Mouse (Mus musculus) spleen, adult 2 months (tissue): ENCODE results near the gene Tspo2.

Experiments
- CTCF ChIP-seq: fragments of 200-500 bp; IDR thresholded peaks from 2 replicates; pipeline ENCODE4 v1.5.1; 2011; ENCODE audit warnings: mild to moderate bottlenecking, inconsistent platforms; ENCODE audit not compliant: insufficient read depth, insufficient read length, insufficient replicate concordance; ENCODE audit errors: extremely low read depth
- POLR2A ChIP-seq: fragments of 200-500 bp; IDR thresholded peaks from 2 replicates; pipeline ENCODE4 v1.6.1; 2011; ENCODE audit warnings: low read depth, low read length, inconsistent platforms

DNA sequence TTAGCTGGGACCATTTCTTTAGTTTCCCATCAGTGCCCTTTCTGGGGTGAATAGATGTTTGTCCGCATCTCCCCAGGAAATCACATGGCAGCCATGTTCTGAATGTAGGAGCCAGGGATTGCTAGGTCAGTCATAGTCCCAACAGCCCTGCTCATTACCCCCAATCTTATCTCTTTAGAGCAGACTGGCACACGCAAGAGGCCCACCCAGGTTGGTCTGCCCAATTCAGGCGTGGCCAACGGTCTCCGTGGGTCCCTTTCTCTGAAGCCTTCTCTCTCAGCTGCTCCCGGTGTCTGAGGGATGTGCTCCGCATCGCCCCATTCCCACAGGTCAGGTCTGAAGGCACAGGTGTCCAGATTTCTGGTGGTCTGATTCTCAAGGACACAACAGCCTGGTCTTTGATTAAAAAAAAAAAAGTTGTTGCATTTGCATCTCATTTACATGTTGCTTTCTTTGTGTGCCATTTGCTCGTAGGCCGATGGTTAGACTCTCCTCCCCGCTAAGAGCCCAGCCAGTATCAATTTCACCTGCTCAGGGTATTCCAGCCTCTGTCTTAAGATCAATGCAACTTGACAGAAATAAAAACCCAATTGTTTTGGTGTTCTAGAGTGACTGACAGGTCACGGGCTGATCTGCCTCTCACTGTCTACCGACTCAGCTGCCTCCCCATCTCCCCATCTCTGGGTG is 513 bp downstream of the Tspo2 start:
- TF ChIP-seq CTCF: no peak
- TF ChIP-seq POLR2A: no peak
